Mouse (Mus musculus) ovary, adult 18-20 months (tissue): ENCODE results near the gene Tefm.
"Not testable (repeated sequence)": the region's sequence is repeated elsewhere in the genome, so short reads cannot be mapped to it uniquely, and the experiment has no call there.

ENCODE experiments used
- DNase-seq: peaks from one replicate; pipeline ENCODE4 v3.0.0; 2022; ENCODE audit warnings: low spot score, mixed read lengths

The Tefm gene

GRCm38 (mm10) chr11:80141825-80142521 is at the start of gene Tefm:
Tefm (minus strand) TSS chr11:80142175.
- peak; percentile 63 for DNase-seq

GRCm38 (mm10) chr11:80190280-80190679 is 48.3 kb upstream of the Tefm start:
- no peak for DNase-seq

- DNase-seq, result not testable (repeated sequence)
Observed at GRCm38 (mm10) chr11:80185441-80185976, 43.5 kb upstream of the Tefm start.

- no peak for DNase-seq
Observed at GRCm38 (mm10) chr11:80184531-80185071, 42.6 kb upstream of the Tefm start.

- peak; percentile 90 for DNase-seq
Observed at GRCm38 (mm10) chr11:80183705-80184255, 41.8 kb upstream of the Tefm start, which contains the start of gene Rnf135. Rnf135 (plus strand) TSS chr11:80183851.

GRCm38 (mm10) chr11:80183054-80183704 is 41.2 kb upstream of the Tefm start:
- not testable (repeated sequence) for DNase-seq

GRCm38 (mm10) chr11:80181021-80181749 is 39.2 kb upstream of the Tefm start:
- no peak for DNase-seq

GRCm38 (mm10) chr11:80178316-80178715 is 36.3 kb upstream of the Tefm start:
- DNase-seq, result no peak

GRCm38 (mm10) chr11:80176911-80177895 is 35.2 kb upstream of the Tefm start:
- DNase-seq, result no peak

GRCm38 (mm10) chr11:80173963-80174670 is 32.1 kb upstream of the Tefm start:
- no peak for DNase-seq

- DNase-seq, result peak; percentile 17
Observed at GRCm38 (mm10) chr11:80171884-80172283, 29.9 kb upstream of the Tefm start.

GRCm38 (mm10) chr11:80170351-80170750 is 28.4 kb upstream of the Tefm start:
- no peak for DNase-seq

GRCm38 (mm10) chr11:80169629-80170028 is 27.7 kb upstream of the Tefm start:
- DNase-seq, result no peak

- no peak for DNase-seq
Observed at GRCm38 (mm10) chr11:80168611-80169249, 26.8 kb upstream of the Tefm start.

GRCm38 (mm10) chr11:80168121-80168520 is 26.1 kb upstream of the Tefm start:
- DNase-seq, result no peak

- DNase-seq, result no peak
Observed at GRCm38 (mm10) chr11:80164224-80164623, 22.2 kb upstream of the Tefm start.

GRCm38 (mm10) chr11:80163362-80164116 is 21.6 kb upstream of the Tefm start:
- no peak for DNase-seq

- no peak for DNase-seq
Observed at GRCm38 (mm10) chr11:80161041-80161440, 19.1 kb upstream of the Tefm start.

- DNase-seq, result no peak
Observed at GRCm38 (mm10) chr11:80159018-80159417, 17.0 kb upstream of the Tefm start.
